Mouse (Mus musculus) spleen, adult 12 weeks (tissue): ENCODE results near the gene Gpr155.

ENCODE experiments used
- DNase-seq: peaks from one replicate; pipeline ENCODE4 v3.0.0; 2022; ENCODE audit warnings: low spot score

Gene Gpr155

DNA sequence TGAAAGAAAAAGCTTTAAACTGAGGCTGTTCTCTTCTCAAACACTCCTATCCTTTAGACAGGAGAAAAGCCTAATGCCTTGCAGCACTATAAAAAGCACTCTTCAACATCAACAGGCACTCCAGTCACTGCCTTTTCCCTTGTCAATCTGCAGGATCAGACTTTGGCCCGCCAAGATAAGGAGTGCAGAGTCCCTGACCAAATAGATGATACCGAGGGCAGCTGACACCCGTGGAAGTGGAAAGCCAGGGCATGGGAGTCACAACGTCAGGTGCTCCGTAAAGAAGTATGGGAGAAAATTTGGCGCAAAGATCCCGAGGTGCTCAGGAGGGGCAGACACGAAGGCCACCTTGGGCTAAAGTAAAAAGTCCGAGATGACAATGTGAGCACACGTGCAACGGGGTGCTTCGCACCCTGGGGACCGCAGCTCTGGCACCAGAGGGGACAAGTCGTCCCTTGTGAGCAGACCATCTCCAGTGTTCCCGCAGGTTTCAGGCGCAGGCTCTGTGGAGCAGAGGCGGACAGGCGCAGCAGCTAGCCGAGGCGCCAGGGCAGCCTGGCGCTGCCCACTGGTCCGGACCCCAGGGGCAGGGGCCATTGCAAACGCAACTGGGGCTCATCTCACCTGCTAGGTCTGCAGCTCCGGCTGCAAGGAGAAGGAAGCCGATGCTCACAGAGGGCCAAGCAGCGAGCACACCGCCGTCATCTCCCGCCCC is 574 bp downstream of the Gpr155 start:
- DNase-seq = no peak

DNA sequence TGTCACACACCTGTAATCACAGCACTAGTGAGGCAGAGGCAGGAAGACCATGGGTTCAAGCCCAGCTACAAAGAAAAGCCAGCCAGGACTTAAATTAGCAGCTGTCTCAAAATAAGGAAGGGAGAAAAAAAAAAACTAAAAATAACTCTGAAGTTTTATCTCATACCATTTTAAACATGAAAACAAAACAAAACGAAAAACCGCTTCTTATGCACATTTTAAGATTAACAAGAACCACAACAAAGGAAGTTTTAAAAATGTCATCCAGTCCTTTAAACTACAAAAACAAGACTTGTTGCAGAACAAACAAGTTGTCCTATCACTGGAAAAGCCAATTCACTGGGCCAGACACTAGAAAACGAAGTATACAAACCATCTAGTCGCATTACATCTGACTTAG is 1.2 kb downstream of the Gpr155 start:
- no peak for DNase-seq

GRCm38 (mm10) chr2:73380298-73380975 is 5.9 kb downstream of the Gpr155 start:
- no peak for DNase-seq

DNA sequence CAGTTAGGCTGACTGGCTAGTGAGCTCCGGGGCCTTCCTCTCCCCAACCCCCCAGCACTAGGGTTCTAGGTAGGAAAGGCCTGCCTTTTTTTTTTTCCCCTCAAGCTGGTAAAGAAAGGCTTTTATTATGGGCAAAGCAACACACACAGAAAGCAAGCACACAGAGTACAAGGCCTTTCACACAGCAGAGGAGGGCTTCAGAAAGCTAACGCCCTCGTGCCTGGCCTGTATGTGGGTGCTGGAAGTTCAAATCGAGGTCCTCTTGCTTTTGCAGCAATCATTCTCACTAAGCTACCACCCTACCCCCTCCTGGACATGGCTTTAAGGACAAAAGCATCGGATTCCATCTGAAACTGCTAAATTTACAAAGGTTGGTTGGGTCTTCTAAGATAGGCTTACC is 6.7 kb downstream of the Gpr155 start:
- no peak for DNase-seq

- DNase-seq = no peak
Observed at GRCm38 (mm10) chr2:73378326-73378725, 8.0 kb downstream of the Gpr155 start.

GRCm38 (mm10) chr2:73371530-73372335 is 14.6 kb downstream of the Gpr155 start:
- DNase-seq = no peak

- DNase-seq = no peak
Observed at GRCm38 (mm10) chr2:73363448-73363847, 22.9 kb downstream of the Gpr155 start.

DNA sequence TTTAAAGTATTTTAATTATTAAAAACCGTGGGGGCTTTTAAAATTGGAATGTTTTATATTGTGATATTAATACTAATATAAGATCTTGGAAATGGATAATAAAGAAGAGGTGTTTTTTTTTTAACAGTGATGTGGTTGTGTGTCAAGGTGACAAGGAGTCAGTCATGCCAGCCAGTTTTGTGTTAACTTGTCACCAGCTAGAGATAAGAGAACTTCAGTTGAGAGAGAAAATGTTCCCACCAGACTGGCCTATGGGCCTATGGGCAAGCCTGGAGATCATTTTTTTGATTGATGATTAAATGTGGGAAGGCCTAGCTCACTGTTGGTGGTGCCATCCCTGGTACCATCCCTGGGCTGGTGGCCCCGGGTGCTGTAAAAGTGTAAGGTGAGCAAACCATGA is 25.8 kb downstream of the Gpr155 start:
- no peak for DNase-seq

DNA sequence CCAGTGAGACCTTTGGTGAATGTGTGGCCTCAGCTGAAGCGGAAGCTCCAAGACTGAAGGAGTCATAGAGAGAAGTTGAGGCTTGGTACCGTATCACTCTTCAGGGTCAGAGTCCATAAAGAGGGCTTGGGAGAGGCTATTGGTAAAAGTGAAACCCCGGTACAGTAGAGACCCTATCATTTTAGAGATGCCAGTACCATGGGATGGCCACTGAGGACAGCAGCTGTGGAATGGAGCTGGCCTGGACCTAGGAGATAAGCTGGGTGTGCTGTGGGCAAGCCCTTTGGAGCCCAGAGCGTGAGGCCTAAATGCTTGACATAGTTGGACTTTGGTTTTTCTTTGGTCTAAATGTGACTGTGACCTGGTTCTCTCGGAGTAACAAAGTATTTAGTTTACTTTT is 26.4 kb downstream of the Gpr155 start:
- peak; percentile 53 for DNase-seq

DNA sequence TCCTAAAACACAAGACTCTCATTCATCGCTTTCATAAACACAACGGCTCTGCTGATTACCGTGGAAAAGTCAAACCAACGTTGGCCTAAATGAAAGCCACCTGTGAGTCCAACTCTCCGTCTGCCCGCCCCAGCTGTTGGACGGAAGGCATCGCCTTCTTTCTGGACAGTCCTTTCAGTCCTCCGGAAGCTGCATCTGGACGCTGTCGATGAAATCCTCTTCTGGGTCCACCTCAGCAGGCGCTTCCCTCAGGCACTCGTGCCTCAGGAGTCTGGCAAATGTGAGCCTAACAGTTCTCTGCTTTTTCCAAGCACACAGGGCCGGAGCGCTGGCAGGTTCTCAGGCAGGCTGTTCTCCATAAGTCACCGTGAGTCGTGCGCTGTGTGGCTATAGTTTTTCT is 29.4 kb downstream of the Gpr155 start:
- DNase-seq = no peak

- no peak for DNase-seq
Observed at GRCm38 (mm10) chr2:73351927-73352374, 34.4 kb downstream of the Gpr155 start.

DNA sequence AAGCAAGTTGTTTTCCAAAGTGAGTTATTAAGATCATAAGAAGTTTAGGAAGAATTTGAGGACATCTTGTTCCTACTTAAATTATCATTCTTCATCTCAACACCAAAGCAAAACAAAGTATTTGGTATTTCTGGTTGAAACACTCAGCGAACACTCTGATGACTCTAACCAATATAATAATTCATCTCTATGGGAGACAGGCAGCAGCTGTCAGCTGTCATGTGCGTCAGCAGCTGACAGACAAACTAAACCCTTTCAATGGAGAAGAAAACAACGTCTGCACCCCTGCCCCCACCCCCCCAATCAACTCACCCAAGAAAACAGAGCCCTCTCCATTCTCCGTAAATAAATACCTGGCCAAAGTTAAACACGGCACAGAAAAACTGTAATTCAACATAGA is 34.9 kb downstream of the Gpr155 start:
- DNase-seq = no peak

GRCm38 (mm10) chr2:73348221-73348620 is 38.2 kb downstream of the Gpr155 start:
- no peak for DNase-seq

GRCm38 (mm10) chr2:73347766-73348165 is 38.6 kb downstream of the Gpr155 start:
- DNase-seq = no peak

GRCm38 (mm10) chr2:73347136-73347535 is 39.2 kb downstream of the Gpr155 start:
- no peak for DNase-seq

DNA sequence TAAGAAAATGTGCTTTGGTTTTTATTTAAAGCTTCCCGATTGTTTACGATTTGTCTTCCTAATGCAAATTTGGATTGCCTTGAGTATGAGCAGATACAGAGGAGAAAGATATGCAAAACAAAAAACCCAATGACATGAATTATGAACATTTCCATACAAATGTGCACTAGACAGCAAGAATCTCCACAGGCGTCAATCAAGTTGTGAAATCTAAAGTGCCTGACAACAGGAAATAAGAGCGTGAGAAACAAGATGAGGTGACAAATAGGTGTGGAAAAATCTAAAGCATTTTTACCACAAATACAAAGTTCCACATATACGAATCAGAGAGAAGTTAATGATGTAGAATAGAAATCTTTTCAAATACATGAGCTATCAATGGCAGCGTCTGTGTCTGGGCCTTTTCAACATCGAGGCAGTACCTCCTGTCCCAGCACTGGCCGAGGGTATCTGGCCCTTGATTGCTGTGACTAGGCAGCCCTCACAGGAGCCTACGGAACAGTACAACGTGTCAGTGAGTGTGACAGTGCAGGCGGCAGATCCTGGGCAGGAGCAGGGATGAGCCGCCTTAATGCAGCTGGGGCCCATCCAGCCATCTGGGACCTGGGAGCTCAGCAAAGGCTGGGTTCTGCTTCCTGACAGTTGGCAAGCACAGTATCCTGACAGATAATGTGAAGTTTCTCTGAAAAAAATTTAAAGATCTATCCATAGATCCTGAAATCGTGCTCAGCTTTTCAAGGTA is 39.9 kb downstream of the Gpr155 start:
- no peak for DNase-seq

DNA sequence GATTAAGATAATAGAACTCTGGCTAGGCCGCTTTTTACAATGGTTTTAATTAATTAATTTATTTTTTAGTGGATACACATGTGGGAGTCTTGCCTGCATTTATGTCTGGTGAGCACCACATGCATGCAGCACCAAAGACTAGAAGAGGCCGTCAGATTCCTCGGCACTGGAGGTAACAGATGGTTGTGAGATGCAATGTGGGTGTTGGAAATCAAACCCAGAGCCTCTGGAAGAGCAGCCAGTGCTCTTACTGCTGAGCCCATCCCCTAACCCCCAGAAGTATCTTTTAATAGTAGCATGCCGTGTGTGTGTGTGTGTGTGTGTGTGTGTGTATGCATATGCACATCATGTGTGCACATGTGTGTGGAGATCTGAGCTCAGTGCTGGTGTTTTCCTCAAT is 41.2 kb downstream of the Gpr155 start:
- DNase-seq = no peak

GRCm38 (mm10) chr2:73343701-73344100 is 42.7 kb downstream of the Gpr155 start:
- no peak for DNase-seq

DNA sequence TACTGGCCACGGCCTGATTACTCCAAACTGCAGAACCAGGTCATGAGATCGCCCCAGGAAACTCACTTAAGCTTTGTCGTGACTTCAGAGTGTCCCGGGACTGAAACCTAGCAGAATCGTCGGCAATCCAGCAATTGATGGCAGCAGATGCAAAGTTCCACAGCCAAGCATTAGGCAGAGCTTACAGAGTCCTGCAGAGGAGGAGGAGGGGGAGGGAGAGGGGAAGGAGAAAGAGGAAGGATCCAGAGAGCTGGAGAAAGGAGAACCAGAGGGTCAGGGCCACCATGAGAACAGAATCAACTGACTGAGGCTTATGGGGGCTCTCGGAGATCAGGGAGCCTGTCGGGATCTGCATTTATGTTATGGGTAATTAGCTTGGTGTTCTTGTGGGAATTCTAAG is 48.0 kb downstream of the Gpr155 start:
- no peak for DNase-seq

GRCm38 (mm10) chr2:73335949-73336348 is 50.4 kb downstream of the Gpr155 start:
- DNase-seq = no peak

- no peak for DNase-seq
Observed at GRCm38 (mm10) chr2:73325871-73326270, 60.5 kb downstream of the Gpr155 start.

DNA sequence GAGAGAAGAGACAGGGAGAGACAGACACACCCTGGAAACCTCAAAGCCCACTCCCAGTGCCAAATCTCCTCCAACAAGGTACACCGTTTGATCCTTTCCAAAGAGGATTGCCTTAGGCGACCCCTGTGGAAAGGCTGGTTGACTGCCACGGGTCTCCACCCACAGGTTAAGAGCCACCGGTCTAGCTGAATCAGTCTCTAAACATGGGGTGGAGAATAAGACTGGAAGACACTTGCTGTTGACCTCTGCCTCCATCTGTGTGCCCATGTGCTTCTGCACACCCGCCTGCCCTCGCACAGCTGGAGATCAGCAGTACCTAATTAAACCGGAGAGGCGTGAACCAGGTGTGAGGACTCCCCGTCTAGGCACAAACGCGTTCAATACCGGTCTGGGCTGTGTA is 63.4 kb downstream of the Gpr155 start:
- DNase-seq = no peak
